Mouse (Mus musculus): ENCODE results near the gene Kcnmb1. TPM values are rescaled to one million over a fixed set of nuclear protein-coding genes. Genes with fewer than 3 reads are reported as not detected.
A peak's percentile ranks its signal among the peaks of the same experiment; 100 is the strongest.

The Kcnmb1 gene
- polyA plus RNA-seq, 1 experiment, result 0.97 TPM

- 78% methylated on average over 1 of the region's 1 CpGs for WGBS
Measured at GRCm38 (mm10) chr11:33943565-33943964, 19.2 kb upstream of the Kcnmb1 start.

GRCm38 (mm10) chr11:33944067-33944785, 18.6 kb upstream of the Kcnmb1 start:
- 65% methylated on average over 4 of the region's 4 CpGs for WGBS
- Histone ChIP-seq H3K36me3 (ENCODE audit: control insufficient read depth, insufficient read depth, low read length) (no peaks in the 10 kb centered on the region), H3K4me1 (ENCODE audit: control insufficient read depth, insufficient read depth, low read length) (no peaks in the 10 kb centered on the region), H3K27me3 (replicated peaks; ENCODE audit: control insufficient read depth, insufficient read depth, low read length) (no peaks in the 10 kb centered on the region), H3K27ac (ENCODE audit: insufficient read depth, low read depth, low read length) (no peak overlapping the region), H3K4me3 (ENCODE audit: insufficient read depth, low read depth, low read length) (no peak overlapping the region)
- DNase-seq, result no peak
- no peak for TF ChIP-seq POLR2A (IDR thresholded peaks at IDR 0.05; ENCODE audit: low read depth, low read length)
- TF ChIP-seq CTCF (conservative IDR thresholded peaks at IDR 0.05; ENCODE audit: insufficient read depth, insufficient read length, low read depth, low read length), result no peak

More at GRCm38 (mm10) chr11:33943565-33943964, 19.2 kb upstream of the Kcnmb1 start:
- DNase-seq, result no peak
- Histone ChIP-seq H3K36me3 (ENCODE audit: control insufficient read depth, insufficient read depth, low read length) (no peaks in the 10 kb centered on the region), H3K27ac (ENCODE audit: insufficient read depth, low read depth, low read length) (no peak overlapping the region), H3K27me3 (replicated peaks; ENCODE audit: control insufficient read depth, insufficient read depth, low read length) (no peaks in the 10 kb centered on the region), H3K4me1 (ENCODE audit: control insufficient read depth, insufficient read depth, low read length) (no peaks in the 10 kb centered on the region), H3K4me3 (ENCODE audit: insufficient read depth, low read depth, low read length) (no peak overlapping the region)
- TF ChIP-seq CTCF (conservative IDR thresholded peaks at IDR 0.05; ENCODE audit: insufficient read depth, insufficient read length, low read depth, low read length) (no peak), POLR2A (IDR thresholded peaks at IDR 0.05; ENCODE audit: low read depth, low read length) (no peak)

- H3K27ac ChIP-seq (ENCODE audit: insufficient read depth, low read depth, low read length), result no peak overlapping the region
- no peak for DNase-seq
- 86% methylated on average over 9 of the region's 9 CpGs for WGBS
- H3K27me3 ChIP-seq (replicated peaks; ENCODE audit: control insufficient read depth, insufficient read depth, low read length), result no peaks in the 10 kb centered on the region
- H3K4me3 ChIP-seq (ENCODE audit: insufficient read depth, low read depth, low read length), result no peak overlapping the region
- H3K36me3 ChIP-seq (ENCODE audit: control insufficient read depth, insufficient read depth, low read length), result no peaks in the 10 kb centered on the region
- H3K4me1 ChIP-seq (ENCODE audit: control insufficient read depth, insufficient read depth, low read length), result no peaks in the 10 kb centered on the region
- TF ChIP-seq POLR2A (IDR thresholded peaks at IDR 0.05; ENCODE audit: low read depth, low read length), result no peak
- no peak for TF ChIP-seq CTCF (conservative IDR thresholded peaks at IDR 0.05; ENCODE audit: insufficient read depth, insufficient read length, low read depth, low read length)
Measured at GRCm38 (mm10) chr11:33944786-33945328, 18.0 kb upstream of the Kcnmb1 start.

- Histone ChIP-seq H3K4me3 (ENCODE audit: insufficient read depth, low read depth, low read length) (no peak overlapping the region), H3K4me1 (ENCODE audit: control insufficient read depth, insufficient read depth, low read length) (no peaks in the 10 kb centered on the region), H3K27ac (ENCODE audit: insufficient read depth, low read depth, low read length) (no peak overlapping the region), H3K27me3 (replicated peaks; ENCODE audit: control insufficient read depth, insufficient read depth, low read length) (no peaks in the 10 kb centered on the region), H3K36me3 (ENCODE audit: control insufficient read depth, insufficient read depth, low read length) (no peaks in the 10 kb centered on the region)
- 83% methylated on average over 4 of the region's 4 CpGs for WGBS
- no peak for TF ChIP-seq CTCF (conservative IDR thresholded peaks at IDR 0.05; ENCODE audit: insufficient read depth, insufficient read length, low read depth, low read length)
- TF ChIP-seq POLR2A (IDR thresholded peaks at IDR 0.05; ENCODE audit: low read depth, low read length), result no peak
- no peak for DNase-seq
Measured at GRCm38 (mm10) chr11:33946501-33946900, 16.3 kb upstream of the Kcnmb1 start.

GRCm38 (mm10) chr11:33951155-33951554, 11.7 kb upstream of the Kcnmb1 start:
- Histone ChIP-seq H3K4me1 (ENCODE audit: control insufficient read depth, insufficient read depth, low read length) (no peaks in the 10 kb centered on the region; the same call in 1 of the 2 replicates), H3K27me3 (replicated peaks; ENCODE audit: control insufficient read depth, insufficient read depth, low read length) (no peaks in the 10 kb centered on the region), H3K36me3 (ENCODE audit: control insufficient read depth, insufficient read depth, low read length) (no peaks in the 10 kb centered on the region), H3K27ac (ENCODE audit: insufficient read depth, low read depth, low read length) (no peak overlapping the region), H3K4me3 (ENCODE audit: insufficient read depth, low read depth, low read length) (no peak overlapping the region)
- WGBS, result 60% methylated on average over 5 of the region's 5 CpGs
- no peak for DNase-seq
- TF ChIP-seq POLR2A (IDR thresholded peaks at IDR 0.05; ENCODE audit: low read depth, low read length), result no peak
- TF ChIP-seq CTCF (conservative IDR thresholded peaks at IDR 0.05; ENCODE audit: insufficient read depth, insufficient read length, low read depth, low read length), result no peak

- Histone ChIP-seq H3K4me3 (ENCODE audit: insufficient read depth, low read depth, low read length) (no peak overlapping the region), H3K27ac (ENCODE audit: insufficient read depth, low read depth, low read length) (no peak overlapping the region), H3K4me1 (ENCODE audit: control insufficient read depth, insufficient read depth, low read length) (no peaks in the 10 kb centered on the region; the same call in 1 of the 2 replicates), H3K36me3 (ENCODE audit: control insufficient read depth, insufficient read depth, low read length) (no peaks in the 10 kb centered on the region), H3K27me3 (replicated peaks; ENCODE audit: control insufficient read depth, insufficient read depth, low read length) (no peaks in the 10 kb centered on the region)
- peak; percentile 10 for DNase-seq
- TF ChIP-seq CTCF (conservative IDR thresholded peaks at IDR 0.05; ENCODE audit: insufficient read depth, insufficient read length, low read depth, low read length) (no peak), POLR2A (IDR thresholded peaks at IDR 0.05; ENCODE audit: low read depth, low read length) (no peak)
- 83% methylated on average over 8 of the region's 8 CpGs for WGBS
Measured at GRCm38 (mm10) chr11:33951684-33952625, 10.9 kb upstream of the Kcnmb1 start.
